Mouse (Mus musculus) liver, postnatal 0 days (tissue): ENCODE measurements at regions not wholly inside any gene's neighbourhood (a gene's known extent, or its start where the extent isn't known, plus 50 kb on each side); places are given as distances from the start of the nearest gene placed in this dataset.

ENCODE experiments used
- ATAC-seq: fragments of 200-750 bp; cut with Nextera tagmentation; 2 replicates; pipeline ENCODE4 v1.8.0; 2017; ENCODE audit warnings: mild to moderate bottlenecking, moderate library complexity
- DNase-seq: peaks from one replicate; pipeline ENCODE4 v3.0.0-alpha.2; 2016
- H3K27ac ChIP-seq: fragments of 300-500 bp; sonication (generic); 2 replicates; pipeline ENCODE4 v1.5.1; 2014; ENCODE audit warnings: antibody characterized with exemption, moderate library complexity, mild to moderate bottlenecking, low read depth
- H3K27me3 ChIP-seq: fragments of 300-500 bp; sonication (generic); 2 replicates; pipeline ENCODE4 v1.6.1; 2014; ENCODE audit warnings: low read length, control low read depth, mixed read lengths; ENCODE audit not compliant: insufficient read depth
- H3K36me3 ChIP-seq: fragments of 300-500 bp; sonication (generic); replicated peaks from 2 replicates; pipeline ENCODE4 v1.6.1; 2014; ENCODE audit warnings: mild to moderate bottlenecking, control low read depth, low read length, moderate library complexity, mixed read lengths; ENCODE audit not compliant: insufficient read depth
- H3K4me1 ChIP-seq: fragments of 300-500 bp; sonication (generic); 2 replicates; pipeline ENCODE4 v1.6.1; 2014; ENCODE audit warnings: antibody characterized with exemption, mild to moderate bottlenecking, control low read depth; ENCODE audit not compliant: insufficient read depth
- H3K4me2 ChIP-seq: fragments of 300-500 bp; sonication (generic); 2 replicates; pipeline ENCODE4 v1.6.1; 2014; ENCODE audit warnings: low read depth, mild to moderate bottlenecking, low read length, moderate library complexity, mixed read lengths
- H3K4me3 ChIP-seq: fragments of 300-500 bp; sonication (generic); 2 replicates; pipeline ENCODE4 v1.5.1; 2014; ENCODE audit warnings: low read depth, low read length
- H3K9ac ChIP-seq: fragments of 300-500 bp; sonication (generic); replicated peaks from 2 replicates; pipeline ENCODE4 v1.6.1; 2014; ENCODE audit warnings: mild to moderate bottlenecking, moderate library complexity
- H3K9me3 ChIP-seq: fragments of 300-500 bp; sonication (generic); 2 replicates; pipeline ENCODE4 v1.6.1; 2016; ENCODE audit warnings: mild to moderate bottlenecking, control low read depth, low read length, mixed read lengths
- CTCF ChIP-seq: sonication (generic); IDR thresholded peaks from 2 replicates; pipeline ENCODE4 v1.5.1; 2016; ENCODE audit warnings: antibody characterized with exemption, low read depth
- EP300 ChIP-seq: IDR thresholded peaks from 2 replicates; pipeline ENCODE4 v1.6.1; 2016; ENCODE audit warnings: antibody characterized with exemption, low read depth, mild to moderate bottlenecking
- WGBS: fragments of 180-500 bp; shearing (Covaris S2); extraction: QIAGEN DNeasy Blood & Tissue Kit; methylation state at CpG from one replicate; pipeline ENCODE4 v1.1.7; 2014; ENCODE audit not compliant: insufficient replicate concordance; 5-methylcytosine and 5-hydroxymethylcytosine counted together

GRCm38 (mm10) chr13:59242671-59243070 is 342.4 kb downstream of the Agtpbp1 start:
- Histone ChIP-seq H3K4me3 (no peak overlapping the region), H3K27me3 (no peaks in the 10 kb centered on the region), H3K4me2 (no peak overlapping the region), H3K27ac (no peak overlapping the region), H3K36me3 (no peaks in the 10 kb centered on the region), H3K9ac (no peak overlapping the region), H3K4me1 (no peaks in the 10 kb centered on the region), H3K9me3 (no peaks in the 10 kb centered on the region)
- DNase-seq: no peak
- TF ChIP-seq EP300: peak; percentile 51
- TF ChIP-seq CTCF: no peak
- WGBS: 28% methylated on average over 4 of the region's 4 CpGs
- peak; percentile 50; the same call in 1 of the 2 replicates for ATAC-seq

- no peak for DNase-seq
Observed at GRCm38 (mm10) chr13:59238696-59239095, 346.3 kb downstream of the Agtpbp1 start.

GRCm38 (mm10) chr13:59235836-59236235 is 349.2 kb downstream of the Agtpbp1 start:
- DNase-seq (no peak), ATAC-seq (no peak)
- Histone ChIP-seq H3K27me3 (no peaks in the 10 kb centered on the region), H3K4me1 (no peaks in the 10 kb centered on the region), H3K27ac (no peak overlapping the region), H3K4me2 (no peak overlapping the region), H3K36me3 (no peaks in the 10 kb centered on the region), H3K4me3 (no peak overlapping the region), H3K9me3 (no peaks in the 10 kb centered on the region), H3K9ac (no peak overlapping the region)
- 86% methylated on average over 9 of the region's 9 CpGs for WGBS
- no peak for TF ChIP-seq EP300
- no peak for TF ChIP-seq CTCF

More at GRCm38 (mm10) chr13:59238696-59239095, 346.3 kb downstream of the Agtpbp1 start:
- H3K4me3 ChIP-seq: no peak overlapping the region
- no peaks in the 10 kb centered on the region for H3K9me3 ChIP-seq
- no peaks in the 10 kb centered on the region for H3K36me3 ChIP-seq
- H3K4me2 ChIP-seq: no peak overlapping the region
- TF ChIP-seq CTCF (no peak), EP300 (no peak)
- no peaks in the 10 kb centered on the region for H3K4me1 ChIP-seq
- 77% methylated on average over 1 of the region's 1 CpGs for WGBS
- no peak overlapping the region for H3K9ac ChIP-seq
- H3K27me3 ChIP-seq: no peaks in the 10 kb centered on the region
- H3K27ac ChIP-seq: no peak overlapping the region
- no peak for ATAC-seq

DNA sequence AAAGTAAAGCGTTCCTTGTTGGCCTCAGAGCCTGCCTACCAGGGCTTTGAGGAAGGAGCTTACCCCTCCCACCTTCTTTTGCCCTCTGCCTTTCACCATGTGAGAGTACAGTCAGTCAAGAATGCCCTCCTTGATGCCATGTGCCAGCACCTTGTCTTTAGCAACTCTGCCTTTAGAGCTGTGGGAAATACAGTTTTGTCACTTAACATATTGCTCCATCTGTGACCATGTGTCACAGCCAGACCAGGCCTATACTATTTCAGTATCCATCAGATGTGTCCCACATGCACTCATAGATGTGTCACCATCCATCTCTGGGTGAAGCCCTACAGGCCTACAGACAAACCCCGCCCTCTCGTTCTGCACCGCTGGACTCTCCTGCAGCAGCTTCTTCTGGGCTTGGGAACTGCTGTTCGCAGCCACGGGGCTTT is 355.9 kb downstream of the Agtpbp1 start:
- H3K4me1 ChIP-seq: no peaks in the 10 kb centered on the region
- TF ChIP-seq EP300 (no peak), CTCF (no peak)
- H3K27me3 ChIP-seq: no peaks in the 10 kb centered on the region
- no peak for DNase-seq
- ATAC-seq: peak; percentile 35; the same call in 1 of the 2 replicates
- no peaks in the 10 kb centered on the region for H3K36me3 ChIP-seq
- H3K9me3 ChIP-seq: no peaks in the 10 kb centered on the region
- no peak overlapping the region for H3K9ac ChIP-seq
- H3K4me2 ChIP-seq: no peak overlapping the region
- no peak overlapping the region for H3K4me3 ChIP-seq
- 81% methylated on average over 6 of the region's 6 CpGs for WGBS
- H3K27ac ChIP-seq: no peak overlapping the region

DNA sequence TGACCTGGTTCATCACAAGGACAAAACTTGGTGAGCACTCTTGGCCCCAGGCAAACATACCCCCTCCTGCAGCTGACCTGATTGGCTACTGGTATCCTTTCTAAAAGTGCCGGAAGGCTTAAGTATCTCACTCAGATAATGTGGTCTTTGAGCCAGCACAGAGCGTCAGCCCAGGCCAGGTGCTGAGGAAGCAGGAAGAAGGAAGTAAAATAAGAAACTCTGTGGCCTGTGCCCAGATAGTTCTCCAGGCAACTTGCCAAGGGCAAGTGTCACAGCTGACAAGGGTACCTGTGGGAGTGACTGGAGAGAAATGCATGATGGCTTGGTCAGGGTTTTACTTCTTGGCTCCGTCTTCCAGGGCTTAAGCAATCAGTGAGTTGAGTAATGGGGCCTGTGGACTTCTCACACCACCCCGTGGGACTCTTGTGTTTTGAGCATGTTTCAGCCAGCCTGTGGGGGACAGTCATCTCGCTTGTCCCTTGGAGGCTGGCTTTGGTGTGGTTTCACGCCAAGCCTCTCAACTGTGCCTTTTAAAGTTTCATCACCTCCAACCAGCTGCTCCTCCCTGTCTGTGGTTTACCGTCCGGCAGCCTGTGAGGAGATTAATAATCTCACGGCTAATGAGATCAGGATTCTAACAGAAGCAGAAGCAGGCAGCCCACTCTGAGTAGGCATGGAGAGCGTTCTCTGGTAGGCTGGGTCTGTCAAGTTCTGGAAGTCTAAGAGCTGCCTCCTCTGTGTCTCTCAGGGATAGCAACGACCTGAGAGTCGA is 356.8 kb downstream of the Agtpbp1 start:
- Histone ChIP-seq H3K4me1 (no peaks in the 10 kb centered on the region), H3K4me2 (no peak overlapping the region), H3K9me3 (no peaks in the 10 kb centered on the region), H3K36me3 (no peaks in the 10 kb centered on the region), H3K9ac (no peak overlapping the region), H3K4me3 (no peak overlapping the region), H3K27ac (0 out of 2 replicates have a peak overlapping the region, but pooled peaks have one; percentile 16), H3K27me3 (no peaks in the 10 kb centered on the region)
- DNase-seq: peak; percentile 21
- ATAC-seq: peak; percentile 70
- TF ChIP-seq CTCF (no peak), EP300 (no peak)
- WGBS: 48% methylated on average over 12 of the region's 12 CpGs

DNA sequence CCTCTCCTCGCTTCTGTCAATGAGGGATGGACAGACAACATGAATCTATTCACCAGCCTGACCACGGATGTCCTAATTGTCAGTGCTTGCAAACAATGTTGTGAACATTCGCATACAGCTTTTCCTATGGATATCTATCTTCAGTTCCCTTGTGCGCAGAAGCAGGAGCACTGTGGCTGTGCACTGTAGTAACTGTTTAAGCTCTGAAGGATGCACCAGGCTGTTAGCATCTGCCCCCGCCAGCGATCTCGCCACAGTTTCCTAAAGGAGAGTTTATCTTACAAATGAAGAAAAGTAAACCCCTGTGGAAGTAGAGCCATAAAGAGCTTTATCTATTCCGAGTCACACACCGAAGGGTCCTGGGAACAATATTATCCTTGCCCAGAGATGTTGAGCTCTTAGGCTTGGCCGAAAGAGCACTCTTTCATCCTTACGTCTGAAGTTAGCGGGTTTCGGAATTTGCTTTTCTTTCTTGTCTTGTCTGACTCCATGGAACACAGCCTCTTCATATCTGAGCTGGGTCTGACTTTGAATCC is 357.4 kb downstream of the Agtpbp1 start:
- Histone ChIP-seq H3K9ac (no peak overlapping the region), H3K9me3 (no peaks in the 10 kb centered on the region), H3K4me3 (no peak overlapping the region), H3K36me3 (no peaks in the 10 kb centered on the region), H3K4me1 (no peaks in the 10 kb centered on the region), H3K27me3 (no peaks in the 10 kb centered on the region), H3K27ac (no peak overlapping the region), H3K4me2 (no peak overlapping the region)
- TF ChIP-seq EP300 (no peak), CTCF (no peak)
- ATAC-seq (no peak), DNase-seq (no peak)
- 73% methylated on average over 13 of the region's 13 CpGs for WGBS
